Mouse (Mus musculus) cortical plate, adult 2 months (tissue): Measurements from ENCODE around the gene Slc17a2. TPM values are rescaled to one million over a fixed set of nuclear protein-coding genes. Genes with fewer than 3 reads are reported as not detected.

ENCODE experiments used
- H3K27ac ChIP-seq: fragments of 200-500 bp; 2 replicates; pipeline ENCODE4 v1.5.1; 2012; ENCODE audit warnings: low read length, control low read depth, inconsistent platforms; ENCODE audit not compliant: insufficient read depth
- H3K4me1 ChIP-seq: fragments of 200-500 bp; 2 replicates; pipeline ENCODE4 v1.6.1; 2011; ENCODE audit warnings: low read length; ENCODE audit not compliant: control insufficient read depth, insufficient read depth
- H3K4me3 ChIP-seq: fragments of 200-500 bp; 2 replicates; pipeline ENCODE4 v1.5.1; 2011; ENCODE audit warnings: mild to moderate bottlenecking, low read length, control low read depth; ENCODE audit not compliant: insufficient read depth
- CTCF ChIP-seq: fragments of 200-500 bp; IDR thresholded peaks from 2 replicates; pipeline ENCODE4 v1.5.1; 2011; ENCODE audit warnings: mild to moderate bottlenecking, control low read depth, low read length; ENCODE audit not compliant: insufficient read depth; ENCODE audit errors: extremely low read depth
- POLR2A ChIP-seq: fragments of 200-500 bp; IDR thresholded peaks from 2 replicates; pipeline ENCODE4 v1.6.1; 2011; ENCODE audit warnings: mild to moderate bottlenecking, low read length, control low read depth; ENCODE audit not compliant: insufficient read depth; ENCODE audit errors: extremely low read depth
- polyA plus RNA-seq: library from polyadenylated mRNA; depleted of rRNA; stranded (reverse); fragments of >200 nt; gene quantifications from 2 replicates; pipeline ENCODE4 v1.2.3, GENCODE M21; 2012; rRNA removed

The Slc17a2 gene
- polyA plus RNA-seq, 1 experiment, result not detected

- Histone ChIP-seq H3K4me3 (no peak overlapping the region), H3K4me1 (no peaks in the 10 kb centered on the region), H3K27ac (no peak overlapping the region)
- TF ChIP-seq CTCF (no peak), POLR2A (no peak)
Observed at GRCm38 (mm10) chr13:23868790-23869533, 62.2 kb downstream of the Slc17a2 start.

- H3K4me3 ChIP-seq, result no peak overlapping the region
- TF ChIP-seq POLR2A (no peak), CTCF (no peak)
- no peaks in the 10 kb centered on the region for H3K4me1 ChIP-seq
- no peak overlapping the region for H3K27ac ChIP-seq
Observed at GRCm38 (mm10) chr13:23869996-23870395, 63.2 kb downstream of the Slc17a2 start.

DNA sequence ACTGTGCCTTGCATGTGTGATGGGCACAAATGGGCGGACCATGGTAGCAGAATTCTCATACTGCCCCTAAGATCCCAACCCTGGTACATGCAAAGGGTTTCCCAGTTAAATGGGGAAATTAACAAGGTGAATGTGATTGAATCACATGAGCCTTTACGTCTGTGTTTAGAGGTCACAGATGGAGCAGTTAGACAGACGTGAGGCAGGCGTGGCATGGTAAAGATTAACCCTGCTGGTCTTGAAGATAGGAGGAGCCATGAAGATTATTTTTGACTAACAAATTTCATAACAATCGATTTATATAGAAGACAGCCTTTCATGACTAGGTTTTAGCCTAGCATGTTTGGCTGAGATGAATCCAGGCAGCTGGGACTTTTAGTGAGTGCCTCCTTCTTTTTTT, 66.3 kb downstream of the Slc17a2 start:
- H3K27ac ChIP-seq, result no peak overlapping the region
- no peak overlapping the region for H3K4me3 ChIP-seq
- no peaks in the 10 kb centered on the region for H3K4me1 ChIP-seq
- TF ChIP-seq POLR2A (no peak), CTCF (no peak)

Other genes starting within 250 kb of the Slc17a2 start
- 1.2 and 2.9 TPM in 2 replicates for gene Hist1h3e, start 244.6 kb upstream of the Slc17a2 start, polyA plus RNA-seq
- gene Hist1h2ae, start 235.8 kb upstream of the Slc17a2 start, polyA plus RNA-seq, result 0.50 and 1.1 TPM in 2 replicates
- 7.8 and 11.4 TPM in 2 replicates for gene Hist1h2bg, start 235.6 kb upstream of the Slc17a2 start, polyA plus RNA-seq
- gene Hist1h2bf, start 232.8 kb upstream of the Slc17a2 start, polyA plus RNA-seq, result 0.67 TPM in 1 of 2 replicates, not detected in the other
- gene Hist1h2ad, start 232.6 kb upstream of the Slc17a2 start, polyA plus RNA-seq, result 0.32 and 0.92 TPM in 2 replicates
- 2.6 and 3.0 TPM in 2 replicates for gene Hist1h3d, start 231.2 kb upstream of the Slc17a2 start, polyA plus RNA-seq
- gene Hist1h4d, start 225.4 kb upstream of the Slc17a2 start, polyA plus RNA-seq, result 4.4 and 8.9 TPM in 2 replicates
- 4.2 and 4.6 TPM in 2 replicates for gene Hist1h2be, start 185.9 kb upstream of the Slc17a2 start, polyA plus RNA-seq
- gene Hist1h1e, start 184.4 kb upstream of the Slc17a2 start, polyA plus RNA-seq, result 4.0 and 4.6 TPM in 2 replicates
- 1.2 and 1.5 TPM in 2 replicates for gene Hist1h2ac, start 123.0 kb upstream of the Slc17a2 start, polyA plus RNA-seq
- gene Hist1h2bc, start 122.8 kb upstream of the Slc17a2 start, polyA plus RNA-seq, result 117 and 130 TPM in 2 replicates
- gene Hist1h1t, start 111.2 kb upstream of the Slc17a2 start, polyA plus RNA-seq, result not detected in 2 replicates
- gene Hist1h4c, start 108.5 kb upstream of the Slc17a2 start, polyA plus RNA-seq, result 4.1 and 9.6 TPM in 2 replicates
- 4.2 and 4.3 TPM in 2 replicates for gene Hfe, start 96.1 kb upstream of the Slc17a2 start, polyA plus RNA-seq
- gene Hist1h1c, start 68.2 kb upstream of the Slc17a2 start, polyA plus RNA-seq, result 42.1 and 42.4 TPM in 2 replicates
- 0.56 TPM in 1 of 2 replicates, not detected in the other for gene Hist1h3c, start 61.4 kb upstream of the Slc17a2 start, polyA plus RNA-seq
- 0.79 and 1.9 TPM in 2 replicates for gene Hist1h2bb, start 60.3 kb upstream of the Slc17a2 start, polyA plus RNA-seq
- 1.6 and 1.9 TPM in 2 replicates for gene Hist1h2ab, start 55.9 kb upstream of the Slc17a2 start, polyA plus RNA-seq
- 0.57 and 0.77 TPM in 2 replicates for gene Hist1h3b, start 54.7 kb upstream of the Slc17a2 start, polyA plus RNA-seq
- 3.7 and 8.3 TPM in 2 replicates for gene Hist1h4b, start 50.0 kb upstream of the Slc17a2 start, polyA plus RNA-seq
- 4.2 and 9.6 TPM in 2 replicates for gene Hist1h4a, start 45.8 kb upstream of the Slc17a2 start, polyA plus RNA-seq
- 0.57 and 1.4 TPM in 2 replicates for gene Hist1h3a, start 44.6 kb upstream of the Slc17a2 start, polyA plus RNA-seq
- gene Hist1h1a, start 43.3 kb upstream of the Slc17a2 start, polyA plus RNA-seq, result 0.55 and 0.77 TPM in 2 replicates
- 0.19 and 0.21 TPM in 2 replicates for gene Trim38, start 37.1 kb upstream of the Slc17a2 start, polyA plus RNA-seq
- gene Slc17a3, start 32.4 kb downstream of the Slc17a2 start, polyA plus RNA-seq, result not detected in 2 replicates
- not detected in 2 replicates for gene Slc17a1, start 60.8 kb downstream of the Slc17a2 start, polyA plus RNA-seq
- not detected in 2 replicates for gene Slc17a4, start 108.0 kb downstream of the Slc17a2 start, polyA plus RNA-seq
- not detected in 2 replicates for gene Hist1h2ba, start 127.2 kb downstream of the Slc17a2 start, polyA plus RNA-seq
- gene Hist1h2aa, start 127.5 kb downstream of the Slc17a2 start, polyA plus RNA-seq, result not detected in 2 replicates
- gene Scgn, start 184.2 kb downstream of the Slc17a2 start, polyA plus RNA-seq, result 0.42 and 0.62 TPM in 2 replicates